Mouse (Mus musculus): ENCODE data around the gene Hs3st4. TPM values are rescaled to one million over a fixed set of nuclear protein-coding genes. Genes with fewer than 3 reads are reported as not detected.

Gene Hs3st4
- polyA plus RNA-seq, 1 experiment from 2014 or later = 0.27 TPM

DNA sequence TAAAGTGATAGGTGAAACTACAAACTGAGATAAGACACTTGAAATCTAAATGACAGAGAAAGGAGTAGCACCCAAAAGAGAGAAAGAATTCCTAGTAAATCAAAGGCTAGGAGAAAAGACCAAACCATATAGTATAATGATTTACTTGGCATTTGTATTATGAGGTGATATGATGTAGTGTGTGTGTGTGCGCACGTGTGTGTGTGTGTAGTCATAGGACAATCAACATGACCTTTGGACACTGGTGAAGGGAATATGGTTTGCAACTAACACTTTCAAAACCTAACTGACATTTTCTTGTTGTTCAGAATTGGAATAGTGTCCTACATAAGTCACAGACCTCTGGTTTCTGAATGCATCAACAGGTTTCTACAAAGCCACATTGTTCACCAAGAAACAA lies 390.0 kb downstream of the Hs3st4 start:
- H3K27ac ChIP-seq (ENCODE audit: low read length) = no peak overlapping the region
- no peaks in the 10 kb centered on the region for H3K9me3 ChIP-seq (ENCODE audit: control insufficient read depth, low read depth, low read length)
- H3K9ac ChIP-seq (replicated peaks; ENCODE audit: low read depth, low read length) = no peak overlapping the region
- no peak overlapping the region for H3K4me3 ChIP-seq (ENCODE audit: low read depth, low read length)
- H3K4me1 ChIP-seq (ENCODE audit: control insufficient read depth, insufficient read depth, low read length) = no peaks in the 10 kb centered on the region
- no peaks in the 10 kb centered on the region for H3K36me3 ChIP-seq (ENCODE audit: control insufficient read depth, insufficient read depth, low read length)
- no peak for ATAC-seq (ENCODE audit: insufficient number of reproducible peaks, insufficient read depth, low FRiP score, low read depth)
- H3K4me2 ChIP-seq (replicated peaks; ENCODE audit: low read depth, low read length) = no peak overlapping the region
- 74% methylated on average over 2 of the region's 2 CpGs for WGBS
- no peaks in the 10 kb centered on the region for H3K27me3 ChIP-seq (ENCODE audit: control insufficient read depth, insufficient read depth, low read length)

GRCm38 (mm10) chr7:124383489-124383888 lies 400.8 kb downstream of the Hs3st4 start:
- 33% methylated on average over 4 of the region's 4 CpGs for WGBS
- Histone ChIP-seq H3K4me3 (ENCODE audit: low read depth, low read length) (no peak overlapping the region), H3K9me3 (ENCODE audit: control insufficient read depth, low read depth, low read length) (no peaks in the 10 kb centered on the region), H3K36me3 (ENCODE audit: control insufficient read depth, insufficient read depth, low read length) (no peaks in the 10 kb centered on the region), H3K9ac (replicated peaks; ENCODE audit: low read depth, low read length) (no peak overlapping the region), H3K27ac (ENCODE audit: low read length) (no peak overlapping the region), H3K4me1 (ENCODE audit: control insufficient read depth, insufficient read depth, low read length) (no peaks in the 10 kb centered on the region), H3K4me2 (replicated peaks; ENCODE audit: low read depth, low read length) (no peak overlapping the region), H3K27me3 (ENCODE audit: control insufficient read depth, insufficient read depth, low read length) (no peaks in the 10 kb centered on the region)
- ATAC-seq (ENCODE audit: insufficient number of reproducible peaks, insufficient read depth, low FRiP score, low read depth) = no peak

DNA sequence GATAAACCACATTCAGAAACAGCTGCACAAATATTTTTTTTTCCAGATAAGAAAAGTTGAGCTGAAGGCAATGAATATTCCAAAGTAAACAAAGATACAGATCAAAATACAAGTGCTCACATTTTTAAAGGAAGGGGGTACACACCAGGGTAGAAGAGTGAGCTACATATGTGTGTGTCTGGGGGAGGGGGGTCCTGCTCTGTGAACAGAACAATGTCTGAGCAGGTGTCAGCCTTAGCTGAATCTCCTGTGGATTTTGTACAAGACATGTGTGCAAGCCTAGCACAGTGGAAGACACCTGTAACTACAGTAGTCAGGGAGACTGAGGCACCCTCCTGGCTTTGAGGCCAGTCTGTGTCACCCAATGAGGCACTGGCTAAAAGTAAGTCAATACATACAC lies 416.5 kb downstream of the Hs3st4 start:
- Histone ChIP-seq H3K9me3 (ENCODE audit: control insufficient read depth, low read depth, low read length) (no peaks in the 10 kb centered on the region), H3K4me3 (ENCODE audit: low read depth, low read length) (no peak overlapping the region), H3K27ac (ENCODE audit: low read length) (no peak overlapping the region), H3K4me1 (ENCODE audit: control insufficient read depth, insufficient read depth, low read length) (no peaks in the 10 kb centered on the region), H3K36me3 (ENCODE audit: control insufficient read depth, insufficient read depth, low read length) (no peaks in the 10 kb centered on the region), H3K27me3 (ENCODE audit: control insufficient read depth, insufficient read depth, low read length) (no peaks in the 10 kb centered on the region), H3K4me2 (replicated peaks; ENCODE audit: low read depth, low read length) (no peak overlapping the region), H3K9ac (replicated peaks; ENCODE audit: low read depth, low read length) (no peak overlapping the region)
- ATAC-seq (ENCODE audit: insufficient number of reproducible peaks, insufficient read depth, low FRiP score, low read depth) = 0 out of 2 replicates have a peak, but pooled peaks have one; percentile 46

GRCm38 (mm10) chr7:124426951-124427350 lies 444.3 kb downstream of the Hs3st4 start:
- no peak overlapping the region for H3K4me3 ChIP-seq (ENCODE audit: low read depth, low read length)
- H3K9ac ChIP-seq (replicated peaks; ENCODE audit: low read depth, low read length) = no peak overlapping the region
- H3K4me2 ChIP-seq (replicated peaks; ENCODE audit: low read depth, low read length) = no peak overlapping the region
- no peaks in the 10 kb centered on the region for H3K27me3 ChIP-seq (ENCODE audit: control insufficient read depth, insufficient read depth, low read length)
- ATAC-seq (ENCODE audit: insufficient number of reproducible peaks, insufficient read depth, low FRiP score, low read depth) = no peak
- H3K36me3 ChIP-seq (ENCODE audit: control insufficient read depth, insufficient read depth, low read length) = no peaks in the 10 kb centered on the region
- H3K9me3 ChIP-seq (ENCODE audit: control insufficient read depth, low read depth, low read length) = no peaks in the 10 kb centered on the region
- H3K27ac ChIP-seq (ENCODE audit: low read length) = no peak overlapping the region
- H3K4me1 ChIP-seq (ENCODE audit: control insufficient read depth, insufficient read depth, low read length) = no peaks in the 10 kb centered on the region

Data from stomach, embryonic 14.5 days (tissue).